Mouse (Mus musculus): ENCODE data around the gene Cog8.
"Not testable (repeated sequence)": the region's sequence is repeated elsewhere in the genome, so short reads cannot be mapped to it uniquely, and the experiment has no call there.

Cog8 gene

DNA sequence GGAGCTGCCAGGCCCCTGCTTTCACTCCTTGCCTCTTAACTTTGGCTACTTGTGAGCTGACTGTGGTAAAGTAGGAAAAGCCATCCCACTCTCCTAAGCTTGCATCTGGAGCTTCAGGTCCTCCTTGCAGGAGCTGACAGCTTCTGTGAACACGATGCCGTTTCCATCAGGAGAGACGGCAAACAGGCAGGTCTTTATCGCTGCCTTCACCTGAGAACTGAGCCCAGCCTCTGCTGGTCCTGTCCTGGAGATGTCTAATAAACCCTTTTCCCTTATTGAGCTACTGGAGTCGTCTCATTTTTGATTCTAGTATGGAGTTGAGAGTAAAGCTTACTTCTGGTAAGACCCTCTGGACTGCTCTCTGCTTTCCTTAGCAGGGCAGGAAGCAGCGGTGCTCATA lies 11.0 kb downstream of the Cog8 start:
- no peak for DNase-seq (ENCODE audit: low spot score in 2 of 2)

GRCm38 (mm10) chr8:107040632-107041031 lies 15.9 kb downstream of the Cog8 start:
- no peak for DNase-seq (ENCODE audit: low spot score in 2 of 2)

DNA sequence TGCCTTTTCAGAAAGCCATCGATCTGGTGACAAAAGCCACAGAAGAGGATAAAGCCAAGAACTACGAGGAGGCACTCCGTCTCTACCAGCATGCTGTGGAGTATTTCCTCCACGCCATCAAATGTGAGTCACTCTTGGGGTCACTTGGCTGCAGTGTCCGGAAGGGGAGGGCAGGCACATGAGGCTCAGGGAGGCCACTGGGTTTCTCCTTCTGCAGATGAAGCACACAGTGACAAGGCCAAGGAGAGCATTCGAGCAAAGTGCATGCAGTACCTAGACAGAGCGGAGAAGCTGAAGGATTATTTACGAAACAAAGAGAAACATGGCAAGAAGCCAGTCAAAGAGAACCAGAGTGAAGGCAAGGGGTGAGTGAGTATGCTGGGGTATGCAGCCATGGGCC lies 19.9 kb downstream of the Cog8 start:
- DNase-seq (ENCODE audit: low spot score in 2 of 2): no peak

GRCm38 (mm10) chr8:107035641-107036040 lies 20.8 kb downstream of the Cog8 start:
- no peak for DNase-seq (ENCODE audit: low spot score in 2 of 2)

DNA sequence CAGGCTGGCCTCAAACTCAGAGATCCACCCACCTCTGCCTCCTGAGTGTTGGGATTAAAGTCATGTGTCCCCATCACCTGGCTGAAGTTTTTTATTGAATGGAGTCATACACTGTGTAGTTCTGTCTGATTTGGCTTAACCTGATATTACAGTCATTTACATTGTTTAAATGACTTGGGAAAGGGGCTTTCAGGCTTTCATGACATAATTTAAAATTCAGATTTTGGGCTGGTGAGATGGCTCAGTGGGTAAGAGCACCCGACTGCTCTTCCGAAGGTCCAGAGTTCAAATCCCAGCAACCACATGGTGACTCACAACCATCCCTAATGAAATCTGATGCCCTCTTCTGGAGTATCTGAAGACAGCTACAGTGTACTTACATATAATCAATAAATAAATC lies 22.9 kb downstream of the Cog8 start:
- DNase-seq (ENCODE audit: low spot score in 2 of 2): not testable (repeated sequence)

DNA sequence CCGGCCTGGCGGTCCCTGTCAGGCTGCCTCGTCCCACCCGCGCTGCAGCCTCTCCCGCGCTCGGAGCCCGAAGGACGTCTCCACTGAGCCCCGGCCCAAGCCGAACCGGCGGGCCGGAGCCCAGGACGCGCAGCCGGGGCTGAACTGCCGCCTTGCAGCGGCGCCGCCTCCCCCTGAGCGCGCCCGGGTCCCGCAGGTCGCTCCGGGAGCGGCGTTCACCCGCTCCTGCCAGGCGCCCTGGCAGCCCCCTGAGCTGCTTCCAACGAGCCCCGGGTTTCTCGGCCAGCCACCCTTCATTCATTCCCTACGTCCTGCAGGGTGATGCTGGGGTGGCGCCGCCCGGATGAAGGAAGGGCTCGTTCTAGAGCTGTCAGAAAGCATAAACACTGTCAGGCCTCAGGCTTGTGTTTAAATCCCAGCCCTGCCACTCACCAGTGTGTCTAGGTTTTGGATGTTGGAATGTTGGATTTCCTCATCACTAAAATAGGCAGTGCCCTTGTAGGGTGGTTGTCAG lies 24.9 kb downstream of the Cog8 start:
- peak; percentile 17 to 20 for DNase-seq (ENCODE audit: low spot score in 2 of 2)

DNA sequence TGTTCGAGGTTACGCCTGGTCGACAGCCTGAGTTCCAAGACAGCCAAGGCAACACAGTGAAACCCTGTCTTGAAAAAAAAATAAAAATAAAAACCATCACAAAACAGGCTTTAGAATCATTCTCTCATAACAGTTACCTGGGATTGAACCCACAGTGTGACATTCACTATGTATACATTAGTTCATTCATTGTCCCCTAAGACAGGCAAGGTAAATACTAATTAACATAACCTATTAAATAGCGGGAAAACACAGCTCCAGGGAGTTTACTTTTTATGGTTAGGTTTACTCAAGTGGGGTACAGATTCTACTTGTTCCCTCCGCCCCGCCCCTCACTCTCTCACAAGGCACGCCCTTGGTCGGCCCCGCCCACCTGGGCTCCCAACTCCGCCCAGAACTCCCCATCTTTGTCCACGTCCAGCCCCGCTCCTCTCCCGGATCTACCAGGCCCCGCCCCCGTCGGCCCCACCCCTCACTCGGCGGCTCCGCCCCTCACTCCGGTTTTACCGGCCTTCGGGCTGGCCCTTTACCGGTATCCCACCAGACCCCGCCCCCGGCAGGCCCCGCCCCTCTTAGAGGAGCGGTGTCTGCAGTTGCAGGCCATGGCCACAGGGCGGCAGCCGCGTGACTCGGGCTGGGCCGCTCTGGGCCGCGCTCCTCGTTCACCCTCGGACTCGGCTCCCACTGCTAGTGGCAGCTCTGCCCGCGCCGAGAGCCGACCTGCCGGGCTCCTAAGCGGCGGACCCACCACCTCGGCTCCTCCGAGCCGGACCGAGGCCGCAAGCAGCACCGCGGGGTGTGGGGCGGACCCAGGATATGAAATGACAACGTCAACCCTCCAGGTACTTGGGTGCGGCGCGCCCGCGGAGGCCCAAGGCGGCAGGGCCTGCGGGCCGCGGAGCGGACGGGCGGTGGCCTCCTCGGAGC lies 25.6 kb downstream of the Cog8 start, which contains the start of gene Vps4a:
Vps4a (plus strand) TSS at position 573 of the 927 bp plus-strand sequence.
- peak; percentile 97 for DNase-seq (ENCODE audit: low spot score in 2 of 2)

- no peak for DNase-seq (ENCODE audit: low spot score in 2 of 2)
These were observed 26.4 kb downstream of the Cog8 start for GRCm38 (mm10) chr8:107030058-107030457.

DNA sequence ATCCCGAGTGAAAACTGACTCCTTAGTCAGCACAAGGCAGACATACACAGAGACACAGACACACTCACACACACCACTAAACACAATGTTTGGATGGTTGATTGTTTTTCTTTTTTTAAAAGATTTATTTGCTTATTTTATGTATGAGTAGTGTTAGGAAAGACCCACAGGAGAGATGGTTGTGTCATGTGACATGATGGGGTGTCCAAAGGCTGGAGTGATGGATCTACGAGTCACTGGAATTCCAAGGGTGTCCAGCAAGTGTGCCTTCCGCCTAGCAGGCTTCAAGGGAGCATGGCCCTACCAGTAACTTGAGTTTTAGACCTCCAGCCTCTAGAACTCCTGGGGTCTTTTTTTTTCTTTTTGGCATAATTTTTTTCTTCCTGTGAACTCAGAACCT lies 27.2 kb downstream of the Cog8 start:
- no peak for DNase-seq (ENCODE audit: low spot score in 2 of 2)

- DNase-seq (ENCODE audit: low spot score in 2 of 2): no peak
These were observed 33.0 kb downstream of the Cog8 start for GRCm38 (mm10) chr8:107023479-107023878.

- DNase-seq (ENCODE audit: low spot score in 2 of 2): no peak
These were observed 41.6 kb downstream of the Cog8 start for GRCm38 (mm10) chr8:107014915-107015314.

DNA sequence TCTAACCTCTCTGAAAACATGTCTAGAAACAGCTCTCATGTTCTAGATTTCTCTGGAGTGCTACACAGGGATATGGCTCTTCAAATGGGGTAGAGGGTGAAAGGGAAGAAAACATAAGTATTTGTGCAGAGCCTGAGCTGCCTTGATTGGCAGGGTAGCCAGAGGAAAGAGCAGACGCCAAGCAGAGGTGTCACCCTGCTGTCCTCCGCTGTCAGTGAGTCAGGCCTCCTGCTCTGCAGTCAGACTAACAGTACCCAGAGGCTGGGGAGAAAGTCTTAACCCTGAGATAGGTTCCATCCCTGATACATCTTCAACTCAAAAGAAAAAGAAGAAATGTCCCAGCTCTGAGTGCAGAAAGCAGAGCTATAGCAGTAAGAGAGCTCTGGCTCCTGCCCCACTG lies 43.8 kb downstream of the Cog8 start:
- no peak for DNase-seq (ENCODE audit: low spot score in 2 of 2)

DNA sequence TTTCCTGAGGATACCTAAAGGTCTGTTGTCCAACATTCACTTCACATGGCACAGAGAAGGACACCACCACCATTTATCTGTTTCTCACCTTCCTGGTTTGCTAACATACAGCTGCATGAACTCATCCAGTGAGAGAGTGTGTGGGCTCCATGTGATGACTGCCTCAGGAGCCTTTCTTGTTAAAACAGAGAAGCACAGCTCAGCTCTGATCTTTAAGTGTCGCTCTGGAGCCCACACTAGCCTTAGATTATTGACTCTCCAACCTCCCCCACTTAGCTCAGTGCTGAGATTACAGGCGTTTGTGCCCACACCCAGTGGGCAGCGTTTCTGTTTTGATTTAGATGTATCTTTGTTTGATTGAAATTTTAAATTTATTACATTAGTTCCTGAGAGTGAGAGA lies 48.7 kb downstream of the Cog8 start:
- DNase-seq (ENCODE audit: low spot score in 2 of 2): no peak

DNA sequence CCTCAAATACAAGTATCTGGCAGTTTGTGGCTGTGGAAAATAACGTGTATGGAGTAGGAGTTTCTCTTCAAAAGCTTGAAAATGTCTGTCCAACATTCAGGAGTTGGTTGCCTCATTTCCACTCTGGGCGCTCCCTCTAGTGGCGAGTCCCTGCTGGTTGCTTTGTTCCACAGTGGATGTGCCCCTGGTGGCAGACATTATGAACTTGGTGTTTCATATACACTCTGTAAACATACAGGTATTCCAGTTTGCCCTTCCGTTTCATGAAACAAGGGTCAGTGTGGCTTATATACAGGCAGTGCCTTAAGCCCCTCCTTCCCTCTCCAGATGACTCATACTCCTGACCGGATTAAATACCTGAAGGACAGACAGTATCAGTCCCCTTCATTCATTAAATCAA lies 54.0 kb downstream of the Cog8 start:
- DNase-seq (ENCODE audit: low spot score in 2 of 2): peak; percentile 89 to 92

DNA sequence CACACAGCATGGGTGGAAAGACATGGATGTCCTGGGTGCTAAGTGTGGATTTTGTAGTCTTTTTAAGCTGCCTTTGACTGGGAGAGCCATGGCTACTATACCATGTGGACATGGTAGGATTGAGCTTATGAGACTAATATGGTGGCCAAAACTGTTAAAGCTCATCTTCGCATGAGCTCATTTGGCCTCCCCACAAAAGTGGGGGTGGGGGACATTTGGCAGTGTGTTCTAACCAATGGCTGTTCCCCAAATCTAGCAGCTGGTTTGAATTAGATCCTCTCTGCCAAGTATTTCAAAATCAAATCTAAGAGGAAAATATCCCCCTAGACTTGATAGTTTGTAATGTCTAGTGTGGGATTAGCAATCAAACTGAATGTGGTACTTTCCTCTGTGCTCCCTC lies 57.4 kb downstream of the Cog8 start:
- peak in 1 of 2 experiments; percentile 47 for DNase-seq (ENCODE audit: low spot score in 2 of 2)

DNA sequence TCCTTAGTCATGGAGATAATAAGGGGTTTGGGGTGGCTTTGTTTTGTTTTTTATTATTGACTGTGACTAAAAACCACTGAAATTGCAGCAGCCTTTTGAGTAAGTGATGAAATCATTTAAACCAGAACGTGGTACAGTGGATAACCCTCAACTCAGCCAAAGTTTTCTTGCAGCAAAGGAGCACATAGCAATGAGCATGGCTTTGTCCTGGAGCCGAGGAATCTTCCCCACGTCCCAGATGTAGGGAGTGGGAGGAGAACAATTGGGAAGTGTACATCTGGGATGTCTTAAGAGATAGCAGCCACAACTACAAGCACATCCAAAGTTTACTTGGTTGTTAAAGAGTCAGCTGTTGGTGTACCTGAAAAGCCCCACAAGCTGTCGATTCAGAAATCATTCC lies 59.1 kb downstream of the Cog8 start:
- no peak for DNase-seq (ENCODE audit: low spot score in 2 of 2)

DNA sequence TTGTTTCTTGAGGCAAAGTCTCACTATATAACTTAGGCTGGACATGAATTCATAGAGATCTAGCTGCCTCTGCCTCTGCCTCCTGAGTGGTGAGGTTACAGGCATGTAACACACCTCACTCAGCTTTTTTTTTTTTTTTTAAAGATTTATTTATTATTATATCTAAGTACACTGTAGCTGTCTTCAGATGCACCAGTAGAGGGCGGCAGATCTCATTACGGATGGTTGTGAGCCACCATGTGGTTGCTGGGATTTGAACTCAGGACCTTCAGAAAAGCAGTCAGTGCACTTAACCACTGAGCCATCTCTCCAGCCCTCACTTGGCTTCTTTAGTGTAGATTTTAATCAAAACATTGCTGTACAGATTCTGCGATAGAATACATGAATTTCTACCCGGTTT lies 60.1 kb downstream of the Cog8 start:
- not testable (repeated sequence) for DNase-seq (ENCODE audit: low spot score in 2 of 2)
